ENCODE assay signal across 40 mouse cellular contexts in the genomic region with DNA sequence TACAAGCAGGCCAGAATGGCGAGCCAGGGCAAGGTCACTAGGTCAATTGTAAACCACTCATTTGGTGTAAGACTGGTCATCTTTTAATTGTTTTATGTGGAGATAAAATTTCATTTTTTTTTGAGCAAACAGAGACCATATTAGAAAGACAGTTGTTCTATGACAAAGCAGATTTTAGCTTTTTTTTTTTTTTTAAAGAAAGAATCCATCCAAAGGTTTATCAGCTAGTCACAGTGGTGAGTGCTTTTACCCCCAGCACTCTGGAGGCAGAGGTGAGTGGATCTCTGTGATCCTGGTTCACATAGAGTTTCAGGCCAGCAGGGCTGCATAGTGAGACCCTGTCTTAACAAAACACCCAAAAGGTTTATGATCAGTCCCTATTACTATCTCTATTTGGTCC. TPM values are rescaled to one million over a fixed set of nuclear protein-coding genes. Genes with fewer than 3 reads are reported as not detected.
"Had no signal": no experiment of that assay in that cellular context is flagged by ENCODE, and none has a peak within 500 bp of the region (broad histone marks: within the 10 kb centered on the region; RNA-seq: fewer than 3 reads in every experiment).

No protein-coding gene starts in this region.

- H3K27me3 ChIP-seq: heart, embryonic 12.5 days; heart, embryonic 13.5 days; heart, embryonic 15.5 days; hindbrain, embryonic 12.5 days; hindbrain, embryonic 13.5 days; hindbrain, embryonic 15.5 days; intestine, embryonic 15.5 days; kidney, embryonic 15.5 days had no signal

- H3K36me3 ChIP-seq: heart, embryonic 10.5 days; heart, embryonic 12.5 days; heart, embryonic 13.5 days; heart, embryonic 15.5 days; hindbrain, embryonic 10.5 days; hindbrain, embryonic 12.5 days; hindbrain, embryonic 13.5 days; hindbrain, embryonic 15.5 days; intestine, embryonic 15.5 days; kidney, embryonic 15.5 days had no signal

- H3K4me3 ChIP-seq: heart, embryonic 10.5 days; heart, embryonic 12.5 days; heart, embryonic 13.5 days; heart, embryonic 15.5 days; hindbrain, embryonic 10.5 days; hindbrain, embryonic 12.5 days; hindbrain, embryonic 13.5 days; hindbrain, embryonic 15.5 days; intestine, embryonic 15.5 days; kidney, embryonic 15.5 days; layer of hippocampus, adult 2 months; left cerebral cortex, adult 2 months had no signal

- ATAC-seq: hindbrain, embryonic 16.5 days; hindbrain, postnatal 0 days; inflammation-experienced regulatory T-cells, adult 6 months; intestine, embryonic 15.5 days; intestine, embryonic 16.5 days; intestine, postnatal 0 days had no signal

- H3K4me1 ChIP-seq: hindbrain, embryonic 10.5 days; hindbrain, embryonic 12.5 days; hindbrain, embryonic 15.5 days; intestine, embryonic 15.5 days; kidney, embryonic 15.5 days had no signal

- H3K27ac ChIP-seq: heart, embryonic 10.5 days; heart, embryonic 13.5 days; heart, embryonic 15.5 days; hindbrain, embryonic 10.5 days; hindbrain, embryonic 12.5 days; hindbrain, embryonic 13.5 days; hindbrain, embryonic 14.5 days; hindbrain, embryonic 15.5 days; hindbrain, postnatal 0 days; intestine, embryonic 15.5 days; kidney, embryonic 15.5 days; kidney, postnatal 0 days; layer of hippocampus, adult 2 months; left cerebral cortex, adult 2 months had no signal

- DNase-seq: heart, postnatal 10 days; heart, postnatal 14 days; heart, postnatal 36 days; heart, postnatal 4 days; kidney, adult 11 months; kidney, adult 18-20 months; kidney, adult 2 months; kidney, adult 8-10 months; kidney, adult 9 months; kidney, postnatal 10 days; kidney, postnatal 14 days; kidney, postnatal 25 days; kidney, postnatal 36 days; kidney, postnatal 4 days; layer of hippocampus, adult 9-11 months; layer of hippocampus, postnatal 36 days had no signal

- H3K9ac ChIP-seq: heart, embryonic 12.5 days; heart, embryonic 13.5 days; heart, embryonic 15.5 days; hindbrain, embryonic 12.5 days; hindbrain, embryonic 13.5 days; hindbrain, embryonic 14.5 days; hindbrain, embryonic 15.5 days; intestine, embryonic 15.5 days; kidney, embryonic 15.5 days had no signal

- H3K4me2 ChIP-seq: heart, embryonic 11.5 days; heart, embryonic 12.5 days; heart, embryonic 13.5 days; heart, embryonic 15.5 days; hindbrain, embryonic 12.5 days; hindbrain, embryonic 13.5 days; hindbrain, embryonic 14.5 days; hindbrain, embryonic 15.5 days; intestine, embryonic 15.5 days; kidney, embryonic 15.5 days had no signal

- H3K9me3 ChIP-seq: heart, embryonic 10.5 days; heart, embryonic 12.5 days; heart, embryonic 13.5 days; heart, embryonic 15.5 days; hindbrain, embryonic 10.5 days; hindbrain, embryonic 12.5 days; hindbrain, embryonic 13.5 days; hindbrain, embryonic 15.5 days; intestine, embryonic 15.5 days; kidney, embryonic 15.5 days had no signal

RNA-seq across cellular contexts. Expression of a gene that starts 31.2 kb away (rescaled TPM):
- total RNA-seq: heart, postnatal 14 days; heart, postnatal 36 days; heart, postnatal 4 days; hematopoietic stem cell, adult 5-6 weeks had no signal
- polyA plus RNA-seq: heart, embryonic 12.5 days; heart, embryonic 14.5 days; heart, postnatal 0 days; inflammation-experienced regulatory T-cells, adult 6 months; intestine, embryonic 14.5 days had no signal
